Mouse (Mus musculus) stomach, embryonic 14.5 days (tissue): Measurements from ENCODE around the gene Kcnq2. TPM values are rescaled to one million over a fixed set of nuclear protein-coding genes. Genes with fewer than 3 reads are reported as not detected.

ENCODE experiments used
- polyA plus RNA-seq: library from polyadenylated mRNA; unstranded; fragments of >200 nt; fragmentation: Nextera tagmentation; extraction: Ambion mirVana; gene quantifications from 2 replicates; pipeline ENCODE4 v1.2.1, GENCODE M21; 2014

Gene Kcnq2
- polyA plus RNA-seq, 1 experiment from 2014 or later: 3.0 TPM

Other genes starting within 250 kb of the Kcnq2 start
- gene Ythdf1, start 214.4 kb downstream of the Kcnq2 start, polyA plus RNA-seq: 27.1 and 35.3 TPM in 2 replicates
- gene Birc7, start 206.3 kb downstream of the Kcnq2 start, polyA plus RNA-seq: 0.17 TPM in 1 of 2 replicates, not detected in the other
- 66.2 and 72.2 TPM in 2 replicates for gene Nkain4, start 180.6 kb downstream of the Kcnq2 start, polyA plus RNA-seq
- gene Arfgap1, start 168.1 kb downstream of the Kcnq2 start, polyA plus RNA-seq: 90.4 and 95.0 TPM in 2 replicates
- gene Col20a1, start 148.8 kb downstream of the Kcnq2 start, polyA plus RNA-seq: 0.53 and 1.1 TPM in 2 replicates
- gene Chrna4, start 91.8 kb downstream of the Kcnq2 start, polyA plus RNA-seq: 1.5 and 2.2 TPM in 2 replicates
- gene Eef1a2, start 21.7 kb upstream of the Kcnq2 start, polyA plus RNA-seq: 0.23 and 0.28 TPM in 2 replicates
- 354 and 378 TPM in 2 replicates for gene Ppdpf, start 51.9 kb upstream of the Kcnq2 start, polyA plus RNA-seq
- gene Ptk6, start 67.5 kb upstream of the Kcnq2 start, polyA plus RNA-seq: not detected in 2 replicates
- gene Srms, start 77.9 kb upstream of the Kcnq2 start, polyA plus RNA-seq: 0.15 TPM in 1 of 2 replicates, not detected in the other
- 0.29 and 0.36 TPM in 2 replicates for gene Fndc11, start 84.7 kb upstream of the Kcnq2 start, polyA plus RNA-seq
- gene Helz2, start 106.7 kb upstream of the Kcnq2 start, polyA plus RNA-seq: 1.5 and 1.9 TPM in 2 replicates
- gene Gmeb2, start 152.7 kb upstream of the Kcnq2 start, polyA plus RNA-seq: 14.6 and 15.4 TPM in 2 replicates
- gene Stmn3, start 179.2 kb upstream of the Kcnq2 start, polyA plus RNA-seq: 51.9 and 54.8 TPM in 2 replicates
- gene Rtel1, start 184.4 kb upstream of the Kcnq2 start, polyA plus RNA-seq: 48.3 and 57.3 TPM in 2 replicates
- gene Zgpat, start 229.6 kb upstream of the Kcnq2 start, polyA plus RNA-seq: 32.1 and 37.3 TPM in 2 replicates
- 44.2 and 51.4 TPM in 2 replicates for gene Arfrp1, start 230.1 kb upstream of the Kcnq2 start, polyA plus RNA-seq
- 18.3 and 20.8 TPM in 2 replicates for gene Lime1, start 244.8 kb upstream of the Kcnq2 start, polyA plus RNA-seq